Mouse (Mus musculus) right cerebral cortex, postnatal 14 days (tissue): ENCODE results near the gene Otop2.

Source experiments
- DNase-seq: peaks from one replicate; pipeline ENCODE4 v3.0.0; 2022

Gene Otop2

GRCm38 (mm10) chr11:115300745-115301144, 6.2 kb upstream of the Otop2 start:
- DNase-seq, result no peak

DNA sequence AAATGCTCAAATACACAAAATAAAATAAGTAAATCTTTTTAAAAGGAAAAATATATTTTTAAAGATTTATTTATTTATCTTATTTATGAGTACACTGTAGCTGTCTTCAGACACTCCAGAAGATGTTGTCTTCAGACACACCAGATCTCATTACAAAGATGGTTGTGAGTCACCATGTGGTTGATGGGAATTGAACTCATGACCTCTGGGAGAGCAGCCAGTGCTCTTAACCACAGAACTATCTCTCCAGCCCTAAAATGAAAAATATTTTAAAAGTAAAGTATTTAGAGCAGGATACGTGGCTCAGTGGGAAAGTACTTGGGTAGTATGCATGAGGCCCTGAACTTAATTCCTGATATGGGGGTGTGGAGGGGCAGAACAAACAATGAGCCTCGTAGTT, 5.6 kb upstream of the Otop2 start:
- no peak for DNase-seq

DNA sequence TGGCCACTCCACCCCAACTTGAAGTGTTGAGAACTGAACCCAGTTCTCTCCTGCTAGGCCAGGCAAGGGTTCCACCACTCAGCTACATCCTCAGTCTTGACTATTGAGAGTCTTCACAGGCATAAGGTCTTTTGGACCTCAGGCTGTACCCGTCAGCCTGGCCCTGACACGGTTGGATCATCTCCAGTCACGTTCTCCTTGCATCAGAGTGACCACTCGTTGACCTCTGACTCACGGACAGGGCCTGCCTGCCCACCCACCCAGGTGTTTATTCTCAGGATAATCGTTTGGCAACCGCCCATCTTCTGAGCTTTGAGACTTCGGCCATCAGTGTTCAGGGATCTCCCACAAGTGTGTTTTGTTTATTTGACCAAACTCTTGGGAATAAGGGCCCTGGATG, 3.8 kb upstream of the Otop2 start:
- DNase-seq, result no peak

GRCm38 (mm10) chr11:115308781-115309180, 1.8 kb downstream of the Otop2 start:
- DNase-seq, result no peak

- DNase-seq, result no peak
Observed at GRCm38 (mm10) chr11:115314249-115314648, 7.3 kb downstream of the Otop2 start.

DNA sequence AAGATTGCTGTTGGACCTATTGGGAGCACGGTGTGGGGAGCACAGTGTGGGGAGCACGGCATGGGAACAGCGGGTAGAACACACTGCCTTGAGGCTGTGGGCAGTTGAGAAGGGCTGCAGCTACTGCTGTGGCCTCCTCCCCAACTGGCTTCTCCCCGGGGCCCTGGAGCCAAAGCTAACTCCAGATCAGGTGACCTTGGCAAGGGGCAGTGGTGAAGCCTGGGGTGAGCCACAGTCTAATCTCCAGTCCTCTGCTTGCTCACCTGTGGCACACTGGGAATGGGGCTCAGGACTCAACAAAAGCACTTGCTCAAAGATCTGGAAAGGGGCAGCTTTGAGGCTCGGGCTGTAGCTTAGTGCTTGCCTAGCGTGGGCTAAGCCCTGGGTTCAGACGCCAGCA, 10.2 kb downstream of the Otop2 start:
- DNase-seq, result no peak

DNA sequence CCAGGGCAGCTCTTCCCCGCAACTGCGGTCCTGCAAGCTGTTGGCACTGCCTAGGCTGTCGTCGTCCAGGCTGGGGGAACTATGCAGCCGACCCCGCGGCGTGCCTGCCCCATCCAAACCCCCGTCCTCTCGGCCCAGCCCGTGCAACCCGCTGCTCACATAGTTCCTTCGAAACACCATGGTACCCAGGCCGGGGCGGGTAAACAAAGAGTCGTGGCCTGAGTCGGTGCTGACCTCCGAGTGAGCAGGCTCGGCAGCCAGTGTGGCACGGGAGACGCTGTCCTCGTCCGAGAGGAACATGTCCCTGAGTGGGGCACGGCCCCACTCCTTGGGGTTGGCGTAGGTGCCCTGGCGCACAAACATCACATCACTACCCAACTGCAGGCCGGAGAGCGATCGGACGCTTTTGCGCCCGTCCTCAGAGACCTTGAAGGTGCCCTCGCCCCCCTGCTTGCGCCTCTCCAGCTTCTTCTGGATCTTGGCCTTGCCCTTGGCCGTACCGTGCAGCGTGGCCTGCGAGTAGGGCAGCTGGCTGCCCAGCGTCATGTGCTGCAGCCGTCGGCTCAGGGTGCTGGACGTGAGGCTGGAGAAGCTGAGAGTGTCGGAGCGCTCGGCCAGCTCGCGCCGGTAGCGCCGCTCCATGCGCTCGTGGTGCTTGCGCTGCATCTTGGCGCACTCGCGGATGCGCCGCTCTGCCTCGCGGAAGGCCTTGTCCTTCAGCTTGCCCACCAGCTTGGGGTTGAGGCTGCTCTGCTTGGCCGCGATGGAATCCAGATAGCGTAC, 11.5 kb downstream of the Otop2 start:
- DNase-seq, result peak; percentile 53

GRCm38 (mm10) chr11:115319704-115320383, 12.9 kb downstream of the Otop2 start:
- DNase-seq, result no peak

DNA sequence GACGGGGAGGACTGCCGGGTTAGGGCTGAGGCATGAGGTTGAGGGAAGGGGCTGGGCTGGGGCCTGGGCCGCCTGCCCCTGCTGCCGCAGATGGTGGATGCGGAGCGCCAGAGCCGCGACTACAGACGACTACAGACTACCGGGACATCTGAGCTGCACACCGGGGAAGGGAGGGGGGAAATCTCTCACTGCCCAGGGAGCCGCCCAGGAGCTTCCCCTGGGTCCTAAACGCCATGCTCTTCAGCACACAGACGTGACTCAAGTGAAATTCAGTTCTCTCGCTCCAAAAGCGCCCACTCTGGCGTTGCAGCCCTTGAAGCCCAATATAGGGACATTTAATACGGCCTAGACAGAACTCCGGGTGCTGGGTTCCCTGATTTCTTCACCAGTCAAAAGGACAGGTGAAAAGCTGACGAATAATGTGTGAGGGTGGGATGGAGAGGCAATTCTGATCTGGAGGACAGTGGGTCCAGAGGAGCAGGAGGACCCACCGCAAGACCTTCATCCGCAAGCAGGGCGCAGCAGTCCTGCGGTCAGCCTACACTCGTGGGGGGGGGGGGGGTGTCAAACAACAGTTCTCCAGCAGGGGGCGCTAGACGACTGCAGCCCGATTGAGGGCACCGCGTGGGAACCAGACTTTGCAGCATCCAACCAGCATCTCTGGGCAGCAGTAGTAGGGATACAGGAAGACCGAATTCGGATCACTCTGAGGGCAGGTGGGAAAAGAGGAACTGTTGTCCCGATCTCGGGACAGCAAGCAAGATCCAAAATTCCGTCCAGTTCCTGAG, 15.1 kb downstream of the Otop2 start, which contains the start of gene Ush1g:
Ush1g (minus strand) TSS at position 136 of the 788 bp plus-strand sequence.
- peak; percentile 64 for DNase-seq

GRCm38 (mm10) chr11:115323354-115323753, 16.4 kb downstream of the Otop2 start:
- no peak for DNase-seq

DNA sequence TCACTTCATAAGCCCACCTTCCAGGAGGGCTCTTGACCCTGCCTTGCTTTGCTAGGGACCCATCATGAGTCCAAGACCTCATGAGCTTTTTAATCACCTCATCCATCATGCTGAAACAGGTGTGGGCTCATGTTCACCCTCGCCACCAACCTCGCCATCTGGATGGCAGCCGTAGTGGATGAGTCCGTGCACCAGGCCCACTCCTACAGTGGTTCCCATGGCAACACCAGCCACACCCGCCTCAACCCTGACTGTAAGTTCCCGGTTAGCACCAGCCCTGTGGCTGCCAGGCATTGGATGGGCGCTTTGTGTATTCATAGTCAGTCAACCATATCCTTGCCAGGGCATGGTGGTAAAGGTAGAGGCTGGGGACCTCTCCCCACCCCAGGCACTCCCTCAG, 19.8 kb downstream of the Otop2 start:
- DNase-seq, result no peak

DNA sequence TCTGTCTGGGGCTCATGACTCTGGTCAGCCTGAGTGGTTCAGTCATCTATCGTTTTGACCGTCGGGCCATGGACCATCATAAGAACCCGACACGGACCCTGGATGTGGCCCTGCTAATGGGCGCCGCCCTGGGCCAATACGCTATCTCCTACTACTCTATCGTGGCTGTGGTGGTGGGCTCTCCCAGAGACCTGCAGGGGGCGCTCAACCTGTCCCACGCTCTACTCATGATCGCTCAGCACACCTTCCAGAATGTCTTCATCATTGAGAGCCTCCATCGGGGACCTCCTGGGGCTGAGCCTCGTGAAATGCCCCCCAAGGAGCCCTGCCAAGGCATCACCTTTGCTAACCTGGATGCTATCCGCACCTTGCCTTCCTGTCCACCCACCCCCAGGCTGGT, 22.4 kb downstream of the Otop2 start:
- no peak for DNase-seq

- no peak for DNase-seq
Observed at GRCm38 (mm10) chr11:115334531-115334930, 27.6 kb downstream of the Otop2 start, which contains the start of gene Otop3. Otop3 (plus strand) TSS chr11:115334731.

DNA sequence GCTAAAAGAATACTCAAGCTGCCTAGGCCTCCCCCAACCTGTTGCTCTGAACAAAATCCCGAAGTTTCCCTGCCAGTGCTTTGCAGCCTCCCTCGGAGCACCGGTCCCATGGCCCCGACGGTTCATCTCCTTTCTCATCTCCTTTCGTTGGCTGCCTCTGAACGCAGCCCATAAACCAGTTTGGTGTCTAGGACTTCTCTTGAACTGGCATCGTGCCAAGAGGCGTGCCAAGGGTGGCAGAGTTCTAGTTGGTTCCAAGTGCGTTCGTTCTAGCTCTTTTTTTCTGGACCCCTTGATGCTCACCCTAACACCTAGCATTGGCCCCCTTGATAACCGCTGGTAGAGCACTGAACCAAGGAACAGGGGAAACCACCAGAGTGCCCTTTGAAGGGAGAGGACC, 28.3 kb downstream of the Otop2 start:
- no peak for DNase-seq

DNA sequence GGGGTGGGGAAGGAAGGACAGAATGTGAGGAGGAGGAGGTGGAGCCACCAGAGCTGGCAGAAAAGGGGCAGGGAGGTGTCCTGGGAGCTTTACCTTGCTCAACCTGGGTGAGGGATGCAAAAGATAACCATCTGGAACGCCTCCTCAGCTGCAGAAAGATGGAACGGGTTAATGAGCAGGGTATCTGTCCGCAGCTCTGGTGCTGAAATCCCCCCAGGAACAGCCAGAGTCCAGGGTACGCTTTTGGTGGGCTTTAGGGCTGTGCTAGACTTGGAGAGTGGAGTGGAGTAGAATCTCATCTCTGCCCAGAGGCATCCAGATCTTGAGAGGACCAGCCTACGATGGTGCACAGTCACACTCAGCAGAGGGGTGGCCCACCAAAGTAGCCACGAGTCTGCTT, 29.2 kb downstream of the Otop2 start:
- no peak for DNase-seq

DNA sequence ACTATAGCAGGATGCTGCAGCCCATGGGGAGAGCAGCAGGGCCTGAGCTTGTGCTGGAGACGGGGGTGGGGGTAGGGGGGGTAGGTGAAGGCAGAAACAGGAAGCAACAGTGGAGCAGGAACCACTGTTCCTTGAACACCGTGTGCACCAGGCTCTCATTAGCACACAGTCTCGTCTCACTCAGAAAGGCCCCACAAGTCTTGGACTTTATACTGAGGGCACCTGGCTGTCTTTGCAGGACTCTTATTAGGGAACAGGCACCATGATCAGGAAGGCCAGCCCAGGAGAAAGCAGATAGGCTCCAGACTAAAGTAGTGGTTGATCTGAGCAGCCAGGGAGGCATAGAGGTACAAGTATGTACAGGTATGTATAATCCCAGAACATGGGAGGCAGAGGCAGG, 30.4 kb downstream of the Otop2 start:
- no peak for DNase-seq

DNA sequence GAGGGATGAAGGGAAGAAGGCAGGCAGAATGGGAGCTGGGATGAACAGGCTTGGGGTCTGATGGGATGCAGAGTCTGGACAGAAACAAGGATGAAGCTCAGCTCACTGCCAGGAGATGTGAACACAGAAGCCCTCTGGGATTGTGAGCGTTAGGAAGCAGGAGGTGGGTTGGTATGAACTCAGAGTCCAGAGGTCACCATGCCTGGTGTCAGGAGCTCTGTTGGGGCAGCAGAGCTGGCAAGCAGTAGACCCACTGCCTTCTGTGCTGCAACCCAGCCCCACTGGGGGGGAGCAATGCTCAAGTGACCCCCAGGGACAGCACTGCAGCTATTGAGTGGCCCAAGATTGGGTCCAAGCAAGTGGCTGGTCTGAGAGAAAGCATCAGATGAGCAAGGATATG, 30.9 kb downstream of the Otop2 start:
- DNase-seq, result no peak

GRCm38 (mm10) chr11:115341246-115341645, 34.3 kb downstream of the Otop2 start:
- DNase-seq, result no peak

DNA sequence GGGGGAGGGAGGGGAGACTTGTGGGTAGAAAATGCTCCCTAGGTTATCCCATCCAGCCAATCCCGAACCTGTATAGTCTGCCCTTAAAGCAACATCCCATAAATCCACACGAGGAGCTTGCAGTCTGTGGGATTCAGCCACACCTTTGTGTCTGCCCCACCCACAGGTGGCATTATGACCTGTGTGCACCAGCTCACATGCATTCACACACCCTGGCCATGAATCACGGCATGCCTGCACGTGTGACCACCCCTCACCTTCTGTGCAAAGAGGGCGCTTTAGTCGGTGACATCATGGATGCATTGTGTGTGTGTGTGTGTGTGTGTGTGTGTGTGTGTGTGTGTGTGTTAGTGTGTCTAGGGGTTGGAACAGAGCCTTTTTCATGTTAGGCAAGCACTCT, 34.9 kb downstream of the Otop2 start:
- DNase-seq, result no peak

DNA sequence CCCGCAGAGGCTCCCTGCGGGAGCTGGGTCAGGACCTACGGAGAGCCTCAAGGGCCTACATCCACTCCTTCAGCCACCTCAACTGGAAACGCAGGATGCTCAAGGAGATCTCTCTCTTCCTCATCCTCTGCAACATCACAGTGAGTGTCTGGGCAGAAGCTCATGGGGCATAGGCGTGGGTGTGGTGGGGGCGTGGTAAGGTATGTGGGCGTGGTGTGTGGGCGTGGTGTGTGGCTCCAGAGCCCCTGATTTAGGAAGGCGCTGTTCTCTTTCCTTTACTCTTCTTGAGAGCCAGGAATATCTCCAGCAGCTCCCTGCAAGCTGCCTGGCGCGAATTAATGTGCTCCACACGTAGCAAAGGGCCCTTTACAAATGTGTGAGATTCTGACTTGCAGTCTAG, 38.0 kb downstream of the Otop2 start:
- DNase-seq, result no peak

DNA sequence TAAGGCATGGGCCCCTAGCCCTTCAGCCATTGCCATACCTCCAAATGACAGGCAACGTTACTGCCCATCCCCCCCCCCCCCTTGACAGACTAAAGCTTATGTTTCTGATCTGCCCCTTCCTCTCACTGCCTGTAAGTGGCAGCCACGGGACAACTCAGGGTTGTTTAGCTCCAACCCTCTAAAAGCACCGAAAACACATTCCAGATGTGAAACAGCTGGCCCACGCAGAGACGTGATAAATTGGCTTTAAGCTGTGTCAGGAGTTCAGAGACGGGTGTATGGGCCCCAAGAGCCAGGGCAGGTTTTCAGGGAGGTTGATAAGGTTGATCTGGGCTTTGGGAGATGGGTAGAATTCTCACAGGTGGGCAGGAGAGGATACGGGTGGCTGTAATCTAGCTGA, 38.6 kb downstream of the Otop2 start:
- no peak for DNase-seq

GRCm38 (mm10) chr11:115348681-115349248, 41.8 kb downstream of the Otop2 start:
- DNase-seq, result no peak

- DNase-seq, result no peak
Observed at GRCm38 (mm10) chr11:115349976-115350375, 43.0 kb downstream of the Otop2 start.
